Mouse (Mus musculus) kidney, embryonic 16.5 days (tissue): ENCODE measurements around the gene Zfp398. TPM values are rescaled to one million over a fixed set of nuclear protein-coding genes. Genes with fewer than 3 reads are reported as not detected.

ENCODE experiments used
- ATAC-seq: fragments of 200-750 bp; cut with Nextera tagmentation; 2 replicates; pipeline ENCODE4 v1.8.0; 2017; ENCODE audit warnings: moderate TSS enrichment; ENCODE audit not compliant: low FRiP score, low TSS enrichment
- H3K27ac ChIP-seq: fragments of 300-500 bp; sonication (generic); 2 replicates; pipeline ENCODE4 v1.5.1; 2014; ENCODE audit warnings: low read length
- H3K27me3 ChIP-seq: fragments of 300-500 bp; sonication (generic); 2 replicates; pipeline ENCODE4 v1.6.1; 2014; ENCODE audit warnings: low read length, control low read depth, mixed read lengths; ENCODE audit not compliant: insufficient read depth
- H3K36me3 ChIP-seq: fragments of 300-500 bp; sonication (generic); 2 replicates; pipeline ENCODE4 v1.6.1; 2014; ENCODE audit warnings: low read length, control low read depth, mixed read lengths; ENCODE audit not compliant: insufficient read depth
- H3K4me1 ChIP-seq: fragments of 300-500 bp; sonication (generic); 2 replicates; pipeline ENCODE4 v1.6.1; 2014; ENCODE audit warnings: low read length, control low read depth, mixed read lengths; ENCODE audit not compliant: insufficient read depth
- H3K4me2 ChIP-seq: fragments of 300-500 bp; sonication (generic); replicated peaks from 2 replicates; pipeline ENCODE4 v1.6.1; 2014; ENCODE audit warnings: low read depth, low read length
- H3K4me3 ChIP-seq: fragments of 300-500 bp; sonication (generic); 2 replicates; pipeline ENCODE4 v1.5.1; 2014; ENCODE audit warnings: mild to moderate bottlenecking, low read length
- H3K9ac ChIP-seq: fragments of 300-500 bp; sonication (generic); replicated peaks from 2 replicates; pipeline ENCODE4 v1.6.1; 2014; ENCODE audit warnings: low read length
- H3K9me3 ChIP-seq: fragments of 300-500 bp; sonication (generic); 2 replicates; pipeline ENCODE4 v1.6.1; 2016; ENCODE audit warnings: low read length, control low read depth
- WGBS: fragments of 180-500 bp; shearing (Covaris S2); extraction: QIAGEN DNeasy Blood & Tissue Kit; methylation state at CpG from one replicate; pipeline ENCODE4 v1.1.7; 2014; 5-methylcytosine and 5-hydroxymethylcytosine counted together
- polyA plus RNA-seq: library from polyadenylated mRNA; unstranded; fragments of >200 nt; fragmentation: Nextera tagmentation; extraction: Ambion mirVana; gene quantifications from 2 replicates; pipeline ENCODE4 v1.2.1, GENCODE M21; 2015

Zfp398 gene
- 9.1 and 10.8 TPM in 2 replicates for polyA plus RNA-seq

DNA sequence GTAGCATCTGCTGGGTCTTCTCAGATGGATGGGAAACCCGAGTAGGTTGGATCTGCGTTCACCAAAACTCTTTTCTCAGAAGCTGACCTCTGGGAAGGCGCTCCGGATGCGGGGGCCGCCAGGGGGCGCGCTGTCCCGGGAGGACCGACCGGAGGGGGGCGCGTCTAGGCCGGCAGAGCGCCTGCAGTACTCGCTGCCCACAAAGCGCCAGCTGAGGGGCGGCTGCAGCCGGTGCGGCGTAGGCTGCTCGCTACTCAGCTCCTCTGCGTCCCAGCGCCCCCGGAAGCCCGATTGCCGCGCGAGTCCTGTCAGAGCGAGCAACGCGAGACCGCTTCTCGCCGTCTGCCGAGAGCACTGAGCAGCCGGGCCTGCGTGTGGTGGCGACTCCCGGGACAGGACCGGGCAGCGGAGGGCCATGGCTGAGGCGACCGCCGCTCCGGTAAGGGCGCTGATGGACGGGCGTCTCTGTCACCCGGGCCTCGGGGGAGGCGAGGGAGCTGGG is at the start of gene Zfp398:
Gene Zfp398, plus strand, starts transcription at position 180 of the 502 bp plus-strand sequence.
- Histone ChIP-seq H3K27ac (peak within 1 kb of the TSS; percentile 95), H3K36me3 (0 out of 2 replicates have a peak, but pooled peaks cover 2% of the 10 kb centered on the region), H3K9me3 (no peaks in the 10 kb centered on the region), H3K4me3 (peak within 1 kb of the TSS; percentile 94), H3K27me3 (no peaks in the 10 kb centered on the region), H3K4me2 (peak within 1 kb of the TSS; percentile 66), H3K9ac (peak within 1 kb of the TSS; percentile 95), H3K4me1 (no peaks in the 10 kb centered on the region)
- ATAC-seq: peak; percentile 96
- under 1% methylated on average over 47 of the region's 52 CpGs for WGBS

DNA sequence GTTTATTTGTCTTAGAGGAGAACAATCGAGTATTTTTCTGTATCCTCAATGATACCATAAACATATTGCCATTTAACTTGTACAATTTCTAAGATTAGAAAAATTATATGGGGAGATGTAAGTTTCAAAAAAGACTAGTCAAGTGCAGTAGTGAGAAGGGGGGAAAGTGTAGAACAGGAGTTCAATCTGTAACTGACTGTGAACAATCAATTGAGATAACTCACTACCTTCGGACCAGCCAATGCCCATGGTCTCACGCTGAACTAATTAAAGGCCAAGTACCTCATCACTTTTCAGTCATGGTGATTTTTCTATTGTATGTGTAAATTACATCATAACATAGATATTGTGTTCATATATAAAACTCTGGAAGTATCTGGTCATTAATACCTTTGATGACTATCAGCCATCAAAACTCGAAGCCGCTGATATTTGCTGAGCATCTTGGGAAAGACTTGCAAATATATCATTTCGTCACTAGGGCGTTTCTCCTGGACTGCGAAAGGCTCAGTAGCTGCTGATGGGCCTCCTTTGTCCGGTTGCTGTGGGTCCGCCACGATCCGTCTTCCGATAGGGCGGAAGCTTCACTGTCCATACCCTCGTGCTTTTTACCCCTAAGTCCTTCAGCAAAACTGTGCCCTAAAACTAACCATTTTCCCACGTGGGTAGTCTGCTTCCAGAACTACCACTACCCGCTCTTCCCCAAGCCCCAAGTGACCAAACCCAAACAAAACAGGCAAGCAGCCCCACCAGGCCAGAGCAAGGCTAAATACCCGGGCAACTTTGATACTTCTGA is 47.3 kb upstream of the Zfp398 start:
- Histone ChIP-seq H3K4me1 (peaks cover 6% of the 10 kb centered on the region), H3K27ac (peak overlapping the region; percentile 96), H3K27me3 (no peaks in the 10 kb centered on the region), H3K9ac (peak overlapping the region; percentile 78), H3K36me3 (no peaks in the 10 kb centered on the region), H3K4me2 (peak overlapping the region; percentile 57), H3K9me3 (no peaks in the 10 kb centered on the region), H3K4me3 (peak overlapping the region; percentile 51)
- peak; percentile 96 for ATAC-seq
- under 1% methylated on average over 18 of the region's 18 CpGs for WGBS

DNA sequence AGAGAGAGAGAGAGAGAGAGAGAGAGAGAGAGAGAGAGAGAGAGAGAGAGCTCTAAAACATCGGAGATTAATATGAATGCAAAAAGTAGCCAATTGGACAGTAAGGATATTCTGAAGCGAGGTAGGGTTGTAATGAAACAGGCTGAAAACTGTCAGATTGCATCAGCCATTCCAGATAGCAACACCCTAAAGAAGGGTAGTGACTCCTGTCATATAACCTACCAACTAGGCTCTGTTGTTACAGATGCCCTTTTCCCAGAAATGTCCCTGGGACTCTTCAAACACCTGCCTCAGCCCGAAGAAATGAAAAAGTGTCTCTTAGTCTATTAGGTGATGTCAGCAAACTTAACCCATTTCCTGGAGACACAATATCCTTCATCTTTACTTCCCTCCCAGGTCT is 46.6 kb upstream of the Zfp398 start:
- no peaks in the 10 kb centered on the region for H3K36me3 ChIP-seq
- H3K9me3 ChIP-seq: no peaks in the 10 kb centered on the region
- peak overlapping the region; percentile 57 for H3K4me2 ChIP-seq
- peak overlapping the region; percentile 51 for H3K4me3 ChIP-seq
- H3K27me3 ChIP-seq: no peaks in the 10 kb centered on the region
- peaks cover 6% of the 10 kb centered on the region for H3K4me1 ChIP-seq
- peak overlapping the region; percentile 96 for H3K27ac ChIP-seq
- 32% methylated on average over 3 of the region's 3 CpGs for WGBS
- H3K9ac ChIP-seq: peak overlapping the region; percentile 78
- no peak for ATAC-seq

DNA sequence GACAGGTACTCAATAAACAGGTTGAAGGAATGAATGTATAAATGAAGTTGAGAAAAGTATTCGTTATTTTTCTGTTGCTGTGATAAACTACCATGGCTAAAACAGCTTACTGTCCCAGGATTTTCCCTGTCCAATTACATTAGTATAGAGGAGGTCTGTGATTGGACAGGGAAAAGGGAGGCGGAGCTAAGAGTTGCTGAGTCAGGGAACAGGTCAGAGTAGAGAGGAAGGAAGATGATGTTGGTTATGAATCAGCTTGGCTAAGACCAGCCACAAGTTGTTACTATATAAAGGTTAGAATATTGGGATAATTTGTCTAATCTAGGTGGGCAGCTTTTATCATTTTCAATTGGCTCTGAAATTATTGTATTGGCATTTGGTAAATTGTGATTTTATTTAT is 44.7 kb upstream of the Zfp398 start:
- Histone ChIP-seq H3K9ac (no peak overlapping the region), H3K36me3 (peaks cover 15% of the 10 kb centered on the region), H3K9me3 (no peaks in the 10 kb centered on the region), H3K4me3 (no peak overlapping the region), H3K27me3 (no peaks in the 10 kb centered on the region), H3K4me2 (no peak overlapping the region), H3K4me1 (peaks cover 6% of the 10 kb centered on the region), H3K27ac (no peak overlapping the region)
- WGBS: 59% methylated on average over 2 of the region's 2 CpGs
- ATAC-seq: no peak

DNA sequence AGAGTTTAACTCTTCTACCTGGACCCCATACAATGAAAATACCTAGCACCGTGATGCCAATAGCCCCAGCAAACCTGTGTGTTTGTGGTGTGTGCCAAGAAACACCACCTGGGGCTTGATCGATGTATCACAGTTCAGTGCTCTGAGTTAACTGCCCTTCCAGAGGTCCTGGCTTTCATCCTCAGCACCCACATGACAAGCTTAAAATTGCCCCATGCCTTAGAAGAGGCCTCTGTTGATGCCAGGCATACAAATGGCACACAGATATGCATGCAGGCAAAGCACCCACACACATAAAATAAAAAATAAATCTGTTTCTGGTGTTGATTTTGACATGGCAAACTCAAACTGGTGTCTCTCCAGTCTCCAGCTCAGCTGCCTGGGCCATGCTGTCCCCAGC is 42.9 kb upstream of the Zfp398 start:
- H3K4me3 ChIP-seq: no peak overlapping the region
- H3K36me3 ChIP-seq: peaks cover 30% of the 10 kb centered on the region
- H3K4me2 ChIP-seq: no peak overlapping the region
- WGBS: 90% methylated on average over 2 of the region's 2 CpGs
- H3K27me3 ChIP-seq: no peaks in the 10 kb centered on the region
- H3K9ac ChIP-seq: no peak overlapping the region
- peaks cover 6% of the 10 kb centered on the region for H3K4me1 ChIP-seq
- ATAC-seq: no peak
- no peak overlapping the region for H3K27ac ChIP-seq
- no peaks in the 10 kb centered on the region for H3K9me3 ChIP-seq

DNA sequence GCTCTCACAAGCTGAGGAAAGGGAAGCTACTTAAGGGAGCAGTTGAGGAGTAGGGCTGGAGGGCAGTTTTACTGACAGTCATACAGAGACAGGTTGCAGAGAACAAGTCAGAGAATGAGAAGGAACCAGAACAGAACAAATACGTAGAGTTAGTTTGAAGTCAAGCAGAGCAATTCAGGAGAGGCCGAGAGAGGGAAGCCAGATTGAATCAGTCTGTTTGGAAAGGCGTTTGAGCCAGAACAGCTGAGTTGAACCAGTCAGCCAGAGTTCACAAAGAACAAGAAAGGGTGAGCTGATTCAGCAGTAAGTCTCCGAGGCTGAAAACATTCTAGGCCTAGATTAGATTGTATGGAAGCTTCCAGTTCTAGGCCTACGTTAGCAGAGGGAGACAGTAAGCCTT is 42.2 kb upstream of the Zfp398 start:
- Histone ChIP-seq H3K9me3 (no peaks in the 10 kb centered on the region), H3K27ac (no peak overlapping the region), H3K4me1 (peaks cover 6% of the 10 kb centered on the region), H3K4me3 (no peak overlapping the region), H3K27me3 (no peaks in the 10 kb centered on the region), H3K9ac (no peak overlapping the region), H3K36me3 (peaks cover 37% of the 10 kb centered on the region), H3K4me2 (no peak overlapping the region)
- WGBS: 59% methylated on average over 5 of the region's 5 CpGs
- no peak for ATAC-seq

DNA sequence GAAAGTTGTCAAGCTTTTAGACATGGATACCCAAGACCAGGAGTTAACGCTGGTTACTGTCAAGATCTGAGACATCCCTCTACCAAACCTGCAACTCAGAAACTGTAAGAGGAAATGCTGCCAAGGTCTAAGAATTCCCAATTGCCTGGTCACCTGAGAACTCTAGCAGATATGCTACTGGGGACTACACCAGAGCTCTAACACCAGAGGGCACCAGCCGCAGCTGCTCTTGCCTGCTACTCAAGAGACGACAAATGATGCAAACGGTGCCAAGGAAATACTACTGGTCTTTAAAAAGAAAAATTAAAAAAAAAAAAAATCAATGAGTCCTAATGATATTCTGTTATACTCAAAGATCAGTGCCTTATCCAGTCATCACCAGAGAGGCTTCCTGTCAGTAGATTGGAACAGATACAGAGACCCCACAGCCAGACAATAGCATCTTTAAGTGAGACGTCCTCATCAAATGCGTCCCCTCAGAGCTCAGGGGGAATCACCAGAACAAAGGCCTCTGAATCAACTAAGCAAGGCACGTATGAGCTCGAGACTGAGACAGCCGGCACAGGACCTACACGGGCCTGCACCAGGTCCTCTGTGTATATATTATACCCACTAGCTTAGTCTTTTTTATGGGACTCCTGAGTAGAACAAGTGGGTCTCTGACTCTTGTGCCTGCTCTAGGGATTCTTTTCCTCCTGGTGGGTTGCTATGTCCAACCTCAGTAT is 41.2 kb upstream of the Zfp398 start:
- Histone ChIP-seq H3K4me2 (no peak overlapping the region), H3K27ac (no peak overlapping the region), H3K4me1 (peaks cover under 1% of the 10 kb centered on the region; the same call in 1 of the 2 replicates), H3K9ac (no peak overlapping the region), H3K36me3 (peaks cover 44% of the 10 kb centered on the region), H3K4me3 (no peak overlapping the region), H3K27me3 (no peaks in the 10 kb centered on the region), H3K9me3 (no peaks in the 10 kb centered on the region)
- no peak for ATAC-seq
- 70% methylated on average over 10 of the region's 10 CpGs for WGBS

DNA sequence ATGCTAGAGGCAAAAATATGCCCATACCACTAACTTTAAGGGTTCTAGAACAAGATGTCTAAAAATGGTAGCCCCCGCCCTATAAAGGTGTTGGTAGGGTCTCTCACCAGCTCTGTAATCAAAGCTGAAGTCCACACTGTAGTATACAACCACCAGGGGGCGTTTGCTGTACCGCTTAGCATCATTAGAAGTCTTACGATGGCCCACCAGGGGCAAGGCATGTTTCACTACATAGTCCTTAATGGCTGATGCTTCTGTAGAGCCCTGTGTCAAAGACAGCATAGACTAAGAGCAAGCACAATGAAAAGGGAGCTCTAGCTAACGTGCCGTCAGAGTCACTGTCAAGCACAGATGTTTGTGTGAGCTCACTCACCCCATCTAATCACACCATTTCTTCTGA is 36.4 kb upstream of the Zfp398 start:
- WGBS: 49% methylated on average over 6 of the region's 6 CpGs
- Histone ChIP-seq H3K27ac (no peak overlapping the region), H3K9me3 (no peaks in the 10 kb centered on the region), H3K36me3 (peaks cover 88% of the 10 kb centered on the region), H3K4me1 (no peaks in the 10 kb centered on the region), H3K9ac (no peak overlapping the region), H3K4me2 (no peak overlapping the region), H3K4me3 (no peak overlapping the region), H3K27me3 (no peaks in the 10 kb centered on the region)
- peak; percentile 47; the same call in 1 of the 2 replicates for ATAC-seq

DNA sequence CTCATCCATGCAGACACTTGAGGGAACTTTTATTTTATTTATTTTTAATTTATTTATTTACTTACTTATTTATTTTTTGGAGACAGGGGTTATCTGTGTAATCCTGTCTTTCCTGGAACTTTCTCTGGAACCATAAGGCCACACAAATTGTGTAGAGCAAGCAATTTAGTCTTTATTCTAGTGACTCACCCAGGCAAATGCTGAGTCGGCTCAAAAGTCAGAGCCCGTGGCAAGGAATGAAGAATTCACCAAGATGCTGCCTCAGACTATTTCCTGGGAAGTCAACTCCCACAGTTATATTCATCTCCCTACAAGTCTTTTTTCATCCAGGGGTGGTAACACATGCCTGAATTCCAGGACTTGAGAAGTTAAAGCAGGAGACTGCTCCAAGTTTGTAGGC is 29.9 kb upstream of the Zfp398 start:
- no peak overlapping the region for H3K9ac ChIP-seq
- ATAC-seq: no peak
- WGBS: 75% methylated on average over 2 of the region's 2 CpGs
- no peak overlapping the region for H3K27ac ChIP-seq
- no peak overlapping the region for H3K4me3 ChIP-seq
- no peaks in the 10 kb centered on the region for H3K9me3 ChIP-seq
- H3K4me2 ChIP-seq: no peak overlapping the region
- peaks cover 57% of the 10 kb centered on the region for H3K36me3 ChIP-seq
- H3K27me3 ChIP-seq: no peaks in the 10 kb centered on the region
- H3K4me1 ChIP-seq: peaks cover 7% of the 10 kb centered on the region

DNA sequence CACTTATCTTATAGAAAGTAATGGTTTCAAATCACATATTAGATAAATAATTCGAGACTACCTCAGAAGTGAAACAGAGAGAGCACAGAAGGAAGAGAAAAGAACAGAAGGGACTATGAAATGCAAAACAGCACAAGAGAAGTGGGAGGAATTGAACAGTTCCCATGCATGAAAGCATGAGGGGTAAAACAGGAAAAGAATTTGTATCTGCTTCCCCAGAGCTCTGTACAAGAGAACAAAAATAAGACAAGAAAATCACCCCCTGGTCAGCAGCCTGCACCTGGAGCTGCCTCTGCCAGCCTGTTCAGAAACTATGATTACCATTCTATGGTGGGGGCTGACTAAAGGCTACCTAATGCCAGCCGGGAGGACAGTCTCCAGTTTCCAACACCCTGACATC is 28.0 kb upstream of the Zfp398 start:
- no peak overlapping the region for H3K4me3 ChIP-seq
- 93% methylated on average over 2 of the region's 2 CpGs for WGBS
- H3K9ac ChIP-seq: no peak overlapping the region
- H3K27ac ChIP-seq: no peak overlapping the region
- H3K4me1 ChIP-seq: peaks cover 20% of the 10 kb centered on the region
- no peaks in the 10 kb centered on the region for H3K27me3 ChIP-seq
- ATAC-seq: no peak
- no peaks in the 10 kb centered on the region for H3K9me3 ChIP-seq
- peaks cover 41% of the 10 kb centered on the region for H3K36me3 ChIP-seq
- H3K4me2 ChIP-seq: no peak overlapping the region
